Mouse (Mus musculus) ovary, postnatal 10 days (tissue): ENCODE results near the gene S100a1.

Experiments used
- DNase-seq: peaks from one replicate; pipeline ENCODE4 v3.0.0; 2022; ENCODE audit warnings: low spot score

S100a1 gene

DNA sequence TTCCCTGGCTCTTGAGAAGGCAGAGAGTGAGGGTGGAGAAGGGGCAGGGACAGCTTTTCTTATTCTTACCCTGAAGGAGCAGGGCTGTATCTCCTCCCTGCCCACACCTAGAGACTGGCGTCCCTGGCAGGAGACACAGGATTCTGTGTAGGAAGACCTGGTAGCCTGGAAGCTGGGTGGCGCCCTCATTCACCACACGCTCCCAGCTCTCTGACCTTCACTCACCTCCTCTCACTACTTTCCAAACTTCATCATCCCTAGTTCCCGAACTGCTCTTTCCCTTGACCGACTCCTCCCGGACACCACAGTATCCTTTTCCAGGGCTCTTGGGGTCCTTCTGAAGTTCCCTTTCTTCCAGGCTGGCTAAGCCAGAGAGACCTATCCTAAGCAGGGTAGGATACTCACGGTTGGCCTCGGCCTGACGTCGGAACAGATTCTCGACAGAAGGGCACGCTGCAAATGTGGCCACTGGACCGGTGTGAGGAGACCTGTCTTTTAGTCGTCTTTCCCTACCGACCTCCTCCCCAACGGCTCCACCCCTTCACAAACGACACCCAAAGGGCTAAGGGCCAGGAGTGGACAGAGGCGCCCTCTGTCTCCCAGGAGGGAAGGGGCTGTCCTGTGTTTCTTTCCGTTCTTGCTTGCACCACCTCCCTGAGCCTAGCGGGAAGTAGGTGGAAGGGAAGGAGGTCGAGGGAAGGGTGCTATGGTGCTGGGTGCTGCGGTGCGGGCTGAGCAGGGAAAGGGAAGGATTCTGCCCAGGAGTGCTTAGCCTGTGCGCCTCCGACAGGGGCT, at the start of gene S100a1, which contains the start of gene S100a13:
Gene S100a1 (minus strand): TSS at position 597 of the 795 bp plus-strand sequence.
Gene S100a13 (plus strand): TSS at position 640 of the 795 bp plus-strand sequence.
- no peak for DNase-seq

DNA sequence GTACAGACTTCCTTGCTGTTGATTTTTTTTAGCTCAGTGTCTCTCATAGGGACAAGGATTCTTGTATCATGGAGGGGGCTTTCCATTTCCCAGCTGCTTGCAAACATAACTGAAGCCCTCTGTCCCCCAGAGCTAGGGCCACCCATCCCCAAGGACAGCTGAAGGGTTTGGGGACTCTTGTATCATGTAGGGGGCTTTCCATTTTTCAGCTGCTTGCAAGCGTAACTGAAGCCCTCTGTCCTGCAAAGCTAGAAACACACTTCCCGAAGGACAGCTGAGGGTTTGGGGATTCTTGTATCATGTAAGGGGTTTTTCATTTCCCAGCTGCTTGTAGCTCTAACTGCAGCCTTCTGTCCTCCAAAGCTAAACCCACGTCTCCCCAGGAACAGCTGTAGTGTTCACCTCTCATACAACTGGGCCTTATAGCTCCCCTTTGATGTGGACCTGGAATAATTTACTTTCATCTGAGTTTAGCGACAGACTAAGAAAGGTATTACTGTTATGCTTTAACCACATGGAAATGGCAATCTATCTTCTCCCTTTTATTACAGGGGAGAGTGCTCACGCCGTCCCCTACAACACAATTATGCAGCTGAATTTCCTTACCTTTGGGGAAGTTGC, 45.9 kb upstream of the S100a1 start, which contains the start of gene S100a3:
Gene S100a3 (plus strand): TSS at position 571 of the 621 bp plus-strand sequence.
- DNase-seq: no peak

GRCm38 (mm10) chr3:90555954-90556353, 41.8 kb upstream of the S100a1 start:
- DNase-seq: no peak

- no peak for DNase-seq
Measured at GRCm38 (mm10) chr3:90552231-90552630, 38.0 kb upstream of the S100a1 start.

DNA sequence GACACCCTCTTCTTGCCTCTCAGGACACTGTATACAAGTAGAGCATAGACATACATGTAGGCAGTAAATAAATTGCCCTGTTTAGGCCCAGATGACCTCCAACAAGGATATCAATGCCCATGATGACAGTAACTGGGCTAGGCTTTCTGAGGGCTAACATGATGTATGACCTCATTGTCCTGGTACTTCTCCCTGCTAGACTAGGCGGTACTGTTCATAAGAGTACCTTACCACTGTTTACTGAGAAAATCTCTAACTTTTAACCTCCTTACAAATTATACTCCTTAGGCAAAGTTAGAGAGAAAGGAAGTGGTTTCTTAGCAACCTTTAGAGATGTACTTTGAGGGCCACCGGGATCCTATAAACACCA, 36.2 kb upstream of the S100a1 start:
- no peak for DNase-seq

- DNase-seq: no peak
Measured at GRCm38 (mm10) chr3:90549676-90550420, 35.7 kb upstream of the S100a1 start.

DNA sequence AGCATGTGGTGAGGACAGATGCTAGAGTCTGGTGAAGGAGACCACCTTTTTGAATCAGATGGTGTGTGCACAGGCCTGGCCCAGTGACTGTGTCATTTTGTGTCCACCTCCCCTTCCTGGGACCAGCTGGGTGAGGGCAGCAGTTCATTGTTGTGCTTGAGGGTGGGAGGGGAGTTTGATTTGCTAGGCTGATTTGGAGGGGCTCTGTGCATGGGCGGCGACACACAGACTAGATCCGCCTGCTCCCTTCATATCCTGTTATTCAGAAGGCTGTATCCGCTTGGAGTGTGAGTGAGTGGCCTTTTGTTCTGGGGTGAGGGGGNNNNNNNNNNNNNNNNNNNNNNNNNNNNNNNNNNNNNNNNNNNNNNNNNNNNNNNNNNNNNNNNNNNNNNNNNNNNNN, 26.7 kb upstream of the S100a1 start:
- no peak for DNase-seq

- no peak for DNase-seq
Measured at GRCm38 (mm10) chr3:90537905-90538296, 23.7 kb upstream of the S100a1 start.

DNA sequence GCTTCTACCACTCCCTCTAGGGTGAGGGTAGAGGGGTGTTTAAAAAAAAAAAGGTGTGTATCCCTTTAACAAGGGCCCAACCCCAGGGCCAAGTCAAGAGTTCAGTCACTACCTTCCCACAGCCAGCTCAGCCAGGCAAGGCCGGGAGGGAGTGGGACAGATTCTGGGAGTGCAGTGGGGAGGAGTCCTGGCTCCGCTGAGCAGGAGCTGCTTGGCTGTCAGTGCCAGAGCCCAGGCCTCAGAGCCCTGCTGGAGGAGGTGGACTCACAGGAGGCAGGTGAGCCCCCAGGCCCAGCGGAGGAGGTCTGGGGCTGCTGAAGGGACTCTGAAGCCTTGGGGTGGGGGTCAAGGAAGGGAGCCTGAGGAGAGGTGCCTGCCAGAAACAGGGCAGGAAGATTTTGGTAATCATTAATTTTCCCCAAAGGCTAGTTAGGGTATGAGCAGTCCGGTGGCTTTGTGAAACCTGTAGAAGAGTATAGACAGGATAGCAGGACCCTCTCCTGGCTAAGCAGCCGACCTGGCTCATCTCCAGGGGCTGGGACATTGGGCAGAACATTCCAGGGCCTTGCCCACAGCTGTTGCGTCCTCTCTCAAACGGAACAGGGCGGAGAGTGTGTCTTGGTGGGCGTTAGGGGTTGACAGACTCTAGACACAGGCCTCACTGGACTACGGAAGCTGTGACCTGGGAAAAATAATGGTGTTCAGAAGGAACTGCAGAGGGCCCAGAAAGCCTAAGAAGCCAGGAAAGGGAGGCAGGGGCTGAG, 23.1 kb upstream of the S100a1 start, which contains the start of gene S100a16:
Gene S100a16 (plus strand): TSS at position 114 of the 764 bp plus-strand sequence.
- DNase-seq: peak; percentile 61

GRCm38 (mm10) chr3:90535446-90535845, 21.3 kb upstream of the S100a1 start:
- DNase-seq: no peak

DNA sequence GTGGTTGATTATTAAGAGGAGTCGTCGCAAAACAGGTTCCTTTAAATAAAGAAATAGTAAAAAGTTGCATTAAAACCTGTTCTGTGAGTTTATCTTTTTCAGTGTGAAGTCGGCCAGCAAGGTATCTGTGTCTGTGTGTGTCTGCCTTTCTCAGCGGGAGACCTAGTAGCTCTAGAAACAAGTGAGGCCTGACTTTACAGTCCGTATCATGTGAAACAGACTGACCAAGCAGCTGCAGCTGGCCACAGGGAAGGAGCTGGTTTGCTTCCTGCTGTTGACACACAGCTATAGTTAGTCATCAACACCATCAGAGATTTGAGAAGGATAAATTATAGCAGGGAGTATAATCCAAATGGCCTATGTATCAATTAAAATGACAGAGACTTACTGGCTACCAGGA, 17.5 kb upstream of the S100a1 start:
- DNase-seq: no peak

GRCm38 (mm10) chr3:90527291-90527873, 13.2 kb upstream of the S100a1 start:
- DNase-seq: no peak

DNA sequence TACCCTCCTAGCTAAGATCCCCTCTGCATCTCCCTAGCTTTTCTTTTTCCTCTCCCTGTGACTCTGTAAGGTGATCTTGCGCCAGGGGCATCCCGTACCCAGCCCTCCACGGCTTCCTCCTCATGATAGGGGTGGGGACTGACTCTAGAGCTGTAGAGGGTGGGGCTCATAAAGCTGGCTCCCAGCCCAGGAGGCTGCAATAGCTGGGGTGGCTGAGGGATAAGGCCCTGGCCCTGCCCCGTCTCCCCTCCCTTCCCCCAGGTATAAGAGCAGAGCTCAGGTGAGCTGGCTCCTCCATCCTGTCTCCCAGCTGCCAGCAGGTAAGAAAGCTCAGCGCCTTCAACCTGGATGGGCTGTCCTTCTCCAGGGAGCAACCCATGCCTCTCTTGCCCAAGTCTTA, 12.4 kb upstream of the S100a1 start, which contains the start of gene S100a14:
Gene S100a14 (plus strand): TSS at position 277 of the 400 bp plus-strand sequence.
- no peak for DNase-seq

GRCm38 (mm10) chr3:90526076-90526475, 11.9 kb upstream of the S100a1 start:
- no peak for DNase-seq

DNA sequence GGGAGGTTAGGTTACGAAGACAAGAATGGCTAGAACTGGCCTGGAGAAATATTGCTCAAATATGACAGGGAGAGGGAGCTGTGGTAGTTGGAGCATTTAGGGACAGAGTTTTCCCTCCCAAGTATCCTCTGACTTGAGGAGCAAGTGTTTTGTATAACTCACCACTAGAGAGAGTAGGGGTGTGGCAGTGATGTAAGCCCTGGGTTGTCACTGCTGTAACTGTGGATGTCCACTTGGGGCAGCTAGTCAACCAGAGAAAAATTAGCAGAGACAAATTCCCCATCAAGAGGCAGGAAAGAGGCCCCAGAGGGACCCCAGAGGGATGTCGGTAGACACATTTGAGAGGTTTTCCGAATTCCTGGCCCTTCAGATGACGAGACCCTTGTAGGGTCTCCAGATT, 11.2 kb upstream of the S100a1 start:
- no peak for DNase-seq

GRCm38 (mm10) chr3:90517711-90518110, 3.5 kb upstream of the S100a1 start:
- no peak for DNase-seq

DNA sequence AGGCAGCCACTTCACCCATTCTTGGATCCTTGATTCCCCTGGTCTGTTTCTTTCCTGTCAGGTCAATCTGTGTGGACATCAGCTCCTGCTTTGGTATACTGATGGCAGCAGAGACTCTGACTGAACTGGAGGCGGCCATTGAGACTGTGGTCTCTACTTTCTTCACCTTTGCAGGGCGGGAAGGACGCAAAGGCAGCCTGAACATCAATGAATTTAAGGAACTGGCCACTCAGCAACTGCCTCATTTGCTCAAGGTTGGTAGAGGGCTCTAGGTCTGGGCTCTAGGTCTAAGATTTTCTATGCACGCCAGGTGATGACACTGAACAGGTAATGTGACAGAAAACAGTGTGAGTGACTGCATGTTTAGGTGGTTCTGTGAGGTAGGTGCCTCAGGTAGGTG, 1.6 kb upstream of the S100a1 start:
- no peak for DNase-seq

DNA sequence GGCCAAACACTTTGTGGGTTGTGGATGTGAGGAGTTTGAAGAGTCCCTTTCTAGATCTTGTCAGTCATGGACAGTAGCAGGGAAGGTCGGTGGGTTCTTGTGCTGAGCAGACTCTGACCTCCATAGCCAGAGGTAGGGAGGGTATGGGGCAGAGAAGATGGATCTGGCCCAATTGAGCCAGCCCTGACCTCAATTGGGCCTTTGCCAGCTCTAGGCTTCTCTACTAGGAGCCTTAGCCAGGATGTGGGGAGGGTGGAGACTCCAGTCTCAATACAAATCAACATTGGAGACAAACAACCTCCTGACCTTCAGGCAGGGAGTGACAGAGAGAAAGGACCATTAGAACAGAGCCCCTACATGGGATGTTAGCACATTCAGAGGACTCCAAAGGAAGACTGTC, 1.1 kb upstream of the S100a1 start:
- no peak for DNase-seq

DNA sequence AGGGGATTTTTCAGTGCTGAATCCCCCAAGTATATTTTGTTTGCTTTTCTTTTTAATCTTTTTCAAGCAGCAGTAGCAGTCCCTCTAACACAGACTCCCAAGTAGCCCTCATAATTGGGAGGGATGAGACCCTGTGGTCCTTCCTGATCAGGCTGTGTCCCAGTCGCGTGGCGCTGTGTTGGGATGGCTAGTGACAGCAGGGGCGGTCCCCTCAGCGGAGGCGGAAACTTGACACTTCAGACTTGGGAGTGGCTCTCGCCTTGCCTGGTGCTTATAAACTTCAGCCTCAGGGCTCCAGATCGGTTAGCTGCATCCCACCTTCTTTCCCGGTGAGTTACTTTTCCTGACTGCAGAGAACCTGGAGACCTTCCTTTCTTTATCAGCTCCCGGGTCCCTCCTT, 499 bp upstream of the S100a1 start:
- no peak for DNase-seq

DNA sequence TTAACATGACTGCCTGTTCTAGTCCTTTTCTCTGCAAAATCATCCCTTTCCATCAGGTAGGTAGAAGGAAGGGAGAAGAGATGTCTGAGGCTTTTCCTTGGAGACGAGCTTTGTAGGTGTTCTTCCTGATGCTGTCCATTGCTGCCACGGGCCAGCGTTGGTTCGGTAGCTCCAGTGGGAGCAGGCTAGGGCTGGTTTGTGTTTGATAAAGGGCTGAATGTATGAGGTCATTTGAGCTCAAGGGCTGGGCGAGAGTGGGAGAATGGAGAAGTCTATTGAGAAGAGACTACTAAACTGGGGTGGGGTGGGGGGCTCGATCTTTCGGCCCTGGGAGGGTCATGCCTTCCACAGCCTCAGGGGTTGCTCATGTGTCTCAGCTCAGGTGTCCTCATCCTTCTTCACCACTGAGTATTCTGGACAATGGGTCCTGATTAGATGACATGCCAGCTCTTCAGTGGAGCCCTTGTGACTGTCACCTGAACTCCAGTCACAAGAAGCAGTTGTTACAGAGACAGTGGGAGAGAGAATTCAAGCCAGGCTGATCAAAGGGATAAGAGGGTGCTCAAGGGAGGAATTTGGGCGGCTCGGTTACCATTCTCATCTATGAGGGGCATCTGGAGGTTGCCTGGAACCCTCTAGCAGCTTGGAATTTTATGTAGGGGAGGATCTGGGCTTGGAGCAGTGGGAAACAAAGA, 1.1 kb downstream of the S100a1 start:
- DNase-seq: no peak

- DNase-seq: no peak
Measured at GRCm38 (mm10) chr3:90512276-90512675, 1.9 kb downstream of the S100a1 start.
